Mouse (Mus musculus) midbrain, embryonic 14.5 days (tissue): Measurements from ENCODE around the gene Fdxr. TPM values are rescaled to one million over a fixed set of nuclear protein-coding genes. Genes with fewer than 3 reads are reported as not detected.

Source experiments
- ATAC-seq: fragments of 200-750 bp; cut with Nextera tagmentation; 2 replicates; pipeline ENCODE4 v1.8.0; 2017; ENCODE audit warnings: moderate number of reproducible peaks, moderate library complexity; ENCODE audit not compliant: low FRiP score, low TSS enrichment
- DNase-seq: peaks from one replicate; pipeline ENCODE4 v3.0.0-alpha.2; 2015
- H3K27ac ChIP-seq: fragments of 300-500 bp; sonication (generic); replicated peaks from 2 replicates; pipeline ENCODE4 v1.5.1; 2014; ENCODE audit warnings: mild to moderate bottlenecking, low read depth, low read length, moderate library complexity
- H3K27me3 ChIP-seq: fragments of 300-500 bp; sonication (generic); 2 replicates; pipeline ENCODE4 v1.6.1; 2014; ENCODE audit warnings: low read length, control low read depth, mixed read lengths; ENCODE audit not compliant: control insufficient read depth, insufficient read depth
- H3K36me3 ChIP-seq: fragments of 300-500 bp; sonication (generic); 2 replicates; pipeline ENCODE4 v1.6.1; 2014; ENCODE audit warnings: low read length, control low read depth; ENCODE audit not compliant: control insufficient read depth, insufficient read depth
- H3K4me1 ChIP-seq: fragments of 300-500 bp; sonication (generic); 2 replicates; pipeline ENCODE4 v1.6.1; 2014; ENCODE audit warnings: mild to moderate bottlenecking, antibody characterized with exemption, low read length, control low read depth; ENCODE audit not compliant: control insufficient read depth, insufficient read depth
- H3K4me2 ChIP-seq: fragments of 300-500 bp; sonication (generic); 2 replicates; pipeline ENCODE4 v1.6.1; 2014; ENCODE audit warnings: mild to moderate bottlenecking, low read length, moderate library complexity
- H3K4me3 ChIP-seq: fragments of 300-500 bp; sonication (generic); replicated peaks from 2 replicates; pipeline ENCODE4 v1.5.1; 2014; ENCODE audit warnings: low read depth, low read length
- H3K9ac ChIP-seq: fragments of 300-500 bp; sonication (generic); replicated peaks from 2 replicates; pipeline ENCODE4 v1.6.1; 2014; ENCODE audit warnings: mild to moderate bottlenecking, low read length, moderate library complexity
- H3K9me3 ChIP-seq: fragments of 300-500 bp; sonication (generic); 2 replicates; pipeline ENCODE4 v1.6.1; 2016; ENCODE audit warnings: low read length, control low read depth, mixed read lengths; ENCODE audit not compliant: control insufficient read depth
- WGBS: fragments of 180-500 bp; shearing (Covaris S2); extraction: QIAGEN DNeasy Blood & Tissue Kit; methylation state at CpG from one replicate; pipeline ENCODE4 v1.1.7; 2014; 5-methylcytosine and 5-hydroxymethylcytosine counted together
- polyA plus RNA-seq: library from polyadenylated mRNA; unstranded; fragments of >200 nt; fragmentation: Nextera tagmentation; extraction: Ambion mirVana; gene quantifications from 2 replicates; pipeline ENCODE4 v1.2.1, GENCODE M21; 2014

The Fdxr gene
- polyA plus RNA-seq, 1 experiment from 2014 or later = 15.0 TPM

DNA sequence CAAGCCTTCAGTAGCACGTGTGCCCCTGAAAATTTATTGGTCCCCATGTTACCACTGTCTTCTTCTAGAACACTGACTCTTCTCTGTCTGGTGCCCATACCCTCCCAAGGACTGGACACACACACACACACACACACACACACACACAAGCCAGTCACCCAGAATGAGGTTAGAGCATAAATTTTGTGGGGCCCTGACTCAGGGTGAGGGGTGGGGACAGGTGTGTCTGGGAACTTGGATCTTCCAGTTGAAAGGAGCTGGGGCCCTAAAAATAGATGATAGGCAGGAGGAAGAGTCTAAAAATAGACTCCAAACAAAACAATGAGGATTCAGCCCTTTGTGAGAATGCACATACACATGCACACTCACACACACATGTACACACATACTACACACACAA, 31.9 kb upstream of the Fdxr start:
- H3K4me1 ChIP-seq = 0 out of 2 replicates have a peak, but pooled peaks cover 4% of the 10 kb centered on the region
- DNase-seq = no peak
- no peaks in the 10 kb centered on the region for H3K27me3 ChIP-seq
- 79% methylated on average over 1 of the region's 1 CpGs for WGBS
- no peak for ATAC-seq
- no peak overlapping the region for H3K4me2 ChIP-seq
- H3K27ac ChIP-seq = no peak overlapping the region
- no peaks in the 10 kb centered on the region for H3K36me3 ChIP-seq
- H3K9ac ChIP-seq = no peak overlapping the region
- no peak overlapping the region for H3K4me3 ChIP-seq
- H3K9me3 ChIP-seq = no peaks in the 10 kb centered on the region

GRCm38 (mm10) chr11:115306863-115307262, 30.0 kb upstream of the Fdxr start, which contains the start of gene Otop2:
Gene Otop2, plus strand, starts transcription at chr11:115307163.
- Histone ChIP-seq H3K4me3 (no peak within 1 kb of the TSS), H3K27me3 (no peaks in the 10 kb centered on the region), H3K27ac (no peak within 1 kb of the TSS), H3K9ac (no peak within 1 kb of the TSS), H3K4me2 (no peak within 1 kb of the TSS), H3K9me3 (no peaks in the 10 kb centered on the region), H3K36me3 (no peaks in the 10 kb centered on the region), H3K4me1 (0 out of 2 replicates have a peak, but pooled peaks cover 4% of the 10 kb centered on the region)
- ATAC-seq (no peak), DNase-seq (no peak)
- 10% methylated on average over 8 of the region's 8 CpGs for WGBS

DNA sequence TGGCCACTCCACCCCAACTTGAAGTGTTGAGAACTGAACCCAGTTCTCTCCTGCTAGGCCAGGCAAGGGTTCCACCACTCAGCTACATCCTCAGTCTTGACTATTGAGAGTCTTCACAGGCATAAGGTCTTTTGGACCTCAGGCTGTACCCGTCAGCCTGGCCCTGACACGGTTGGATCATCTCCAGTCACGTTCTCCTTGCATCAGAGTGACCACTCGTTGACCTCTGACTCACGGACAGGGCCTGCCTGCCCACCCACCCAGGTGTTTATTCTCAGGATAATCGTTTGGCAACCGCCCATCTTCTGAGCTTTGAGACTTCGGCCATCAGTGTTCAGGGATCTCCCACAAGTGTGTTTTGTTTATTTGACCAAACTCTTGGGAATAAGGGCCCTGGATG, 26.3 kb upstream of the Fdxr start:
- Histone ChIP-seq H3K4me1 (0 out of 2 replicates have a peak, but pooled peaks cover 4% of the 10 kb centered on the region), H3K36me3 (no peaks in the 10 kb centered on the region), H3K9me3 (no peaks in the 10 kb centered on the region), H3K27ac (no peak overlapping the region), H3K27me3 (no peaks in the 10 kb centered on the region), H3K4me2 (no peak overlapping the region), H3K9ac (no peak overlapping the region), H3K4me3 (no peak overlapping the region)
- no peak for DNase-seq
- WGBS = 77% methylated on average over 8 of the region's 8 CpGs
- ATAC-seq = no peak

DNA sequence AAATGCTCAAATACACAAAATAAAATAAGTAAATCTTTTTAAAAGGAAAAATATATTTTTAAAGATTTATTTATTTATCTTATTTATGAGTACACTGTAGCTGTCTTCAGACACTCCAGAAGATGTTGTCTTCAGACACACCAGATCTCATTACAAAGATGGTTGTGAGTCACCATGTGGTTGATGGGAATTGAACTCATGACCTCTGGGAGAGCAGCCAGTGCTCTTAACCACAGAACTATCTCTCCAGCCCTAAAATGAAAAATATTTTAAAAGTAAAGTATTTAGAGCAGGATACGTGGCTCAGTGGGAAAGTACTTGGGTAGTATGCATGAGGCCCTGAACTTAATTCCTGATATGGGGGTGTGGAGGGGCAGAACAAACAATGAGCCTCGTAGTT, 24.5 kb upstream of the Fdxr start:
- no peak for DNase-seq
- Histone ChIP-seq H3K36me3 (no peaks in the 10 kb centered on the region), H3K4me3 (no peak overlapping the region), H3K4me1 (0 out of 2 replicates have a peak, but pooled peaks cover 8% of the 10 kb centered on the region), H3K27ac (no peak overlapping the region), H3K9ac (no peak overlapping the region), H3K27me3 (no peaks in the 10 kb centered on the region; the same call in 1 of the 2 replicates), H3K9me3 (no peaks in the 10 kb centered on the region), H3K4me2 (no peak overlapping the region)
- whole genome bisulfite sequencing = 84% methylated on average over 2 of the region's 2 CpGs
- ATAC-seq = no peak

DNA sequence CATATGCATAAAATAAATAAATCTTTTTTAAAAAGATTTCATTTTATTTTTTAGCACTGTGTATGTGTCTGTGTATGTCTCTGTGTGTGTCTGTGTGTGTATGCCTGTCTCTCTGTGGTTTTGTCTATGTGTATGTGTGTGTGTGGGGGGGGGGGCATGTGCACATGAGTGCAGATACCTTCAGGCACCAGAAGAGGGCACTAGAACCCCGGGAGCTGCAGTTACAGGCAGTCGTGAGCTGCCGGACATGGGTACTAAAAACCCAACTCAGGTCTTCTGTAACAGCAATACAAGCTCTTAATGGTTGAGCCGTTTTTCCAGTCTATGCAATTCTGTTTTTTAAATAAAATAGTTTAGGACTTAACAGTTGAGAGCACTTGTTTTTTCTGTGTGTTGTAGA, 23.9 kb upstream of the Fdxr start:
- no peak overlapping the region for H3K4me3 ChIP-seq
- WGBS = 86% methylated on average over 4 of the region's 4 CpGs
- H3K27ac ChIP-seq = no peak overlapping the region
- no peak overlapping the region for H3K4me2 ChIP-seq
- ATAC-seq (no peak), DNase-seq (no peak)
- H3K9ac ChIP-seq = no peak overlapping the region
- H3K36me3 ChIP-seq = no peaks in the 10 kb centered on the region
- H3K9me3 ChIP-seq = no peaks in the 10 kb centered on the region
- H3K4me1 ChIP-seq = 0 out of 2 replicates have a peak, but pooled peaks cover 8% of the 10 kb centered on the region
- no peaks in the 10 kb centered on the region; the same call in 1 of the 2 replicates for H3K27me3 ChIP-seq

DNA sequence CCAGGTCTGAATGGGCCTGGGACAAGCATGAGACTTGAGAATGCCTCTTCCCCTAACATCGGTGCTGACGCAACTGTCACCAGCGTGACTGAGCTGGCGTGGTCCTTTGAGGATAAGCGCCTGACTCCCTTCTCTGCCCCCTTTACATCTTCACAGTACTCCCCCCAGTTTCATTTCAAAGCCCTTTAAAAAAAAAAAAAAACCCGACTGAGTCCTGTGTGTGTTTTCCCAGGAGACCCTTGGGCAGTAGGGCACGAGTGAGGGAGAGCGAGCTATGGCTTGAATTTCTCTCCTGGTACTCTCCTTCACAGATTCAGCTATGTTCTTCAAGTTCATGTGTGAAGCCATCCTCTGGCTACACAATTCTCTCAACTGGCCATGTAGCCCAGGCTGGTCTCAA, 21.3 kb upstream of the Fdxr start:
- H3K9ac ChIP-seq = no peak overlapping the region
- H3K36me3 ChIP-seq = no peaks in the 10 kb centered on the region
- H3K27me3 ChIP-seq = no peaks in the 10 kb centered on the region; the same call in 1 of the 2 replicates
- no peak for DNase-seq
- H3K4me1 ChIP-seq = 0 out of 2 replicates have a peak, but pooled peaks cover 8% of the 10 kb centered on the region
- H3K4me3 ChIP-seq = no peak overlapping the region
- no peak for ATAC-seq
- no peak overlapping the region for H3K4me2 ChIP-seq
- H3K27ac ChIP-seq = no peak overlapping the region
- WGBS = 62% methylated on average over 8 of the region's 8 CpGs
- no peaks in the 10 kb centered on the region for H3K9me3 ChIP-seq

- H3K27me3 ChIP-seq = no peaks in the 10 kb centered on the region; the same call in 1 of the 2 replicates
- no peaks in the 10 kb centered on the region for H3K36me3 ChIP-seq
- H3K27ac ChIP-seq = peak within 1 kb of the TSS; percentile 49; the same call in 1 of the 2 replicates
- H3K4me1 ChIP-seq = 0 out of 2 replicates have a peak, but pooled peaks cover 8% of the 10 kb centered on the region
- H3K4me3 ChIP-seq = peak within 1 kb of the TSS; percentile 50
- ATAC-seq (peak; percentile 67; the same call in 1 of the 2 replicates), DNase-seq (peak; percentile 83)
- H3K9ac ChIP-seq = peak within 1 kb of the TSS; percentile 62
- H3K4me2 ChIP-seq = peak within 1 kb of the TSS; percentile 78
- WGBS = under 1% methylated on average over 44 of the region's 44 CpGs
- no peaks in the 10 kb centered on the region for H3K9me3 ChIP-seq
Observed at GRCm38 (mm10) chr11:115297214-115297826, 20.5 kb upstream of the Fdxr start, which contains the start of gene Fads6. Gene Fads6, minus strand, starts transcription at chr11:115297663.

DNA sequence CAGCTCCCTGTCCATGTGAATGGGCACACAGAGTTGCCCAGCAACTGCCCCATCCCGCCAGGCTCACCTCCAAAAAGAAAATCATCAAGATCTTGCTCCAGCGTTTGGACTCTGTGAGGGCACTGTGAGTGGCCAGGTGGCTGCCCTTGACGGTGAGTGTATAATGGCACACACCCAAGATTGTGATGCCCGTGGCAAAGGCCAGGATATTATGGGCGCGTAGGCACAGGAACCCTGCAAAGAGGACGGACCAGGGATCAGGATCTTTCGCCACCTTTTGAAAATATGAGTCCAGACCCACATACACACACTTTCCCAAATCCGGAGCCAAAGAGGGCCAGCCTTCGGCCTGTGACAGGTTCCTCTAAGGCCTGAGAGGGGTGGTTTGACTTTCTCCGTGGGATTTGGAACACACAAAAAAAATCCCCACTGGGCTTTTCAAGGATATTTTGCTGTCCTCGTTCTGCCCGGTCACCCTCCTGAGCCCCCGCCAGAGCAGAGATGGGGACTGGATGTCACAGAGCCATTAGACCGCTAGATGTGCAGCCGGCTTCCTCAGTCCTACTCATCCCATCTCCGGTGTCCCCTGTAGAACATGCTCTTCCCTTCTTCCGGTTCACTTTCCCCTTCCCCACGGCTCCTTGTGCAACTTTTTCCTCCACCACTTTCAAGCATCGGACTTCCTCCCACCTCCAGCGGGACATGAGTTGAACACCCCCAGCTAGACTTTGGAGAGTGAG, 19.8 kb upstream of the Fdxr start:
- no peaks in the 10 kb centered on the region for H3K36me3 ChIP-seq
- no peaks in the 10 kb centered on the region for H3K9me3 ChIP-seq
- H3K27ac ChIP-seq = no peak overlapping the region
- peak overlapping the region; percentile 50 for H3K4me3 ChIP-seq
- no peaks in the 10 kb centered on the region; the same call in 1 of the 2 replicates for H3K27me3 ChIP-seq
- ATAC-seq = no peak
- H3K4me2 ChIP-seq = peak overlapping the region; percentile 78
- H3K9ac ChIP-seq = peak overlapping the region; percentile 62
- no peak for DNase-seq
- 0 out of 2 replicates have a peak, but pooled peaks cover 8% of the 10 kb centered on the region for H3K4me1 ChIP-seq
- 54% methylated on average over 21 of the region's 21 CpGs for WGBS
